Mouse (Mus musculus) embryonic facial prominence, embryonic 10.5 days (tissue): ENCODE measurements around the gene Fhl5. TPM values are rescaled to one million over a fixed set of nuclear protein-coding genes. Genes with fewer than 3 reads are reported as not detected.
A peak's percentile ranks its signal among the peaks of the same experiment; 100 is the strongest.
"Not testable (repeated sequence)": the region's sequence is repeated elsewhere in the genome, so short reads cannot be mapped to it uniquely, and the experiment has no call there.

Source experiments
- DNase-seq: peaks from one replicate; pipeline ENCODE4 v3.0.0-alpha.2; 2017; ENCODE audit warnings: low spot score
- H3K27ac ChIP-seq: fragments of 300-500 bp; sonication (generic); replicated peaks from 2 replicates; pipeline ENCODE4 v1.5.1; 2016; ENCODE audit warnings: mild to moderate bottlenecking
- H3K27me3 ChIP-seq: fragments of 300-500 bp; sonication (generic); replicated peaks from 2 replicates; pipeline ENCODE4 v1.6.1; 2016; ENCODE audit warnings: low read depth, mild to moderate bottlenecking; ENCODE audit not compliant: poor library complexity, severe bottlenecking
- H3K36me3 ChIP-seq: fragments of 300-500 bp; sonication (generic); replicated peaks from 2 replicates; pipeline ENCODE4 v1.6.1; 2016; ENCODE audit warnings: mild to moderate bottlenecking, moderate library complexity
- H3K4me1 ChIP-seq: fragments of 300-500 bp; sonication (generic); 2 replicates; pipeline ENCODE4 v1.6.1; 2016
- H3K4me3 ChIP-seq: fragments of 300-500 bp; sonication (generic); 2 replicates; pipeline ENCODE4 v1.5.1; 2016; ENCODE audit warnings: mild to moderate bottlenecking, moderate library complexity
- H3K9me3 ChIP-seq: fragments of 300-500 bp; sonication (generic); 2 replicates; pipeline ENCODE4 v1.6.1; 2016; ENCODE audit warnings: mild to moderate bottlenecking
- WGBS: fragments of 180-500 bp; shearing (Covaris S2); methylation state at CpG from one replicate; pipeline ENCODE4 v1.1.7; 2016; 5-methylcytosine and 5-hydroxymethylcytosine counted together
- polyA plus RNA-seq: library from polyadenylated mRNA; unstranded; fragments of >200 nt; fragmentation: Nextera tagmentation; extraction: Ambion mirVana; gene quantifications from 2 replicates; pipeline ENCODE4 v1.2.1, GENCODE M21; 2016

Gene Fhl5
- polyA plus RNA-seq = not detected in 2 replicates

- no peaks in the 10 kb centered on the region for H3K4me1 ChIP-seq
- no peak within 1 kb of the TSS for H3K4me3 ChIP-seq
- DNase-seq = no peak
- no peak within 1 kb of the TSS for H3K27ac ChIP-seq
- H3K27me3 ChIP-seq = no peaks in the 10 kb centered on the region
- 88% methylated on average over 3 of the region's 3 CpGs for WGBS
- no peaks in the 10 kb centered on the region for H3K9me3 ChIP-seq
- H3K36me3 ChIP-seq = no peaks in the 10 kb centered on the region
Measured at GRCm38 (mm10) chr4:25242776-25243175, at the start of gene Fhl5. TSS of gene Fhl5 (minus strand) at chr4:25242876.

GRCm38 (mm10) chr4:25285002-25285401 is 42.3 kb upstream of the Fhl5 start:
- not testable (repeated sequence) for H3K36me3 ChIP-seq, H3K27ac ChIP-seq, DNase-seq, H3K4me1 ChIP-seq, H3K4me3 ChIP-seq, H3K27me3 ChIP-seq, H3K9me3 ChIP-seq
- 82% methylated on average over 1 of the region's 1 CpGs for WGBS

- peak within 1 kb of the TSS; percentile 99 for H3K27ac ChIP-seq
- H3K4me3 ChIP-seq = peak within 1 kb of the TSS; percentile 86
- H3K27me3 ChIP-seq = no peaks in the 10 kb centered on the region
- DNase-seq = peak; percentile 95
- no peaks in the 10 kb centered on the region for H3K9me3 ChIP-seq
- WGBS = under 1% methylated on average over 30 of the region's 30 CpGs
- peaks cover 30% of the 10 kb centered on the region for H3K36me3 ChIP-seq
- H3K4me1 ChIP-seq = peaks cover 5% of the 10 kb centered on the region
Measured at GRCm38 (mm10) chr4:25281671-25282038, 39.0 kb upstream of the Fhl5 start, which contains the start of gene Ufl1. TSS of gene Ufl1 (minus strand) at chr4:25281821.

GRCm38 (mm10) chr4:25280938-25281670 is 38.4 kb upstream of the Fhl5 start:
- DNase-seq = no peak
- Histone ChIP-seq H3K27ac (peak overlapping the region; percentile 99), H3K4me3 (peak overlapping the region; percentile 86), H3K9me3 (no peaks in the 10 kb centered on the region), H3K27me3 (no peaks in the 10 kb centered on the region), H3K36me3 (peaks cover 36% of the 10 kb centered on the region), H3K4me1 (peaks cover 5% of the 10 kb centered on the region)
- WGBS = 2% methylated on average over 32 of the region's 32 CpGs

GRCm38 (mm10) chr4:25272861-25273627 is 30.4 kb upstream of the Fhl5 start:
- WGBS = 92% methylated on average over 7 of the region's 7 CpGs
- H3K9me3 ChIP-seq = no peaks in the 10 kb centered on the region
- H3K27ac ChIP-seq = no peak overlapping the region
- DNase-seq = no peak
- H3K4me3 ChIP-seq = no peak overlapping the region
- H3K4me1 ChIP-seq = no peaks in the 10 kb centered on the region
- peaks cover 98% of the 10 kb centered on the region for H3K36me3 ChIP-seq
- no peaks in the 10 kb centered on the region for H3K27me3 ChIP-seq

- H3K27ac ChIP-seq = no peak overlapping the region
- H3K4me3 ChIP-seq = no peak overlapping the region
- H3K27me3 ChIP-seq = no peaks in the 10 kb centered on the region
- DNase-seq = no peak
- H3K36me3 ChIP-seq = peaks cover 98% of the 10 kb centered on the region
- no peaks in the 10 kb centered on the region for H3K4me1 ChIP-seq
- no peaks in the 10 kb centered on the region for H3K9me3 ChIP-seq
- WGBS = 94% methylated on average over 1 of the region's 1 CpGs
Measured at GRCm38 (mm10) chr4:25271926-25272325, 29.2 kb upstream of the Fhl5 start.

- peaks cover 96% of the 10 kb centered on the region for H3K36me3 ChIP-seq
- WGBS = 93% methylated on average over 3 of the region's 3 CpGs
Measured at GRCm38 (mm10) chr4:25267144-25267543, 24.5 kb upstream of the Fhl5 start.

GRCm38 (mm10) chr4:25257822-25258398 is 15.2 kb upstream of the Fhl5 start:
- 94% methylated on average over 7 of the region's 7 CpGs for WGBS
- no peaks in the 10 kb centered on the region for H3K9me3 ChIP-seq
- H3K27me3 ChIP-seq = no peaks in the 10 kb centered on the region
- H3K27ac ChIP-seq = no peak overlapping the region
- H3K4me1 ChIP-seq = no peaks in the 10 kb centered on the region
- no peak for DNase-seq
- H3K4me3 ChIP-seq = no peak overlapping the region
- H3K36me3 ChIP-seq = peaks cover 73% of the 10 kb centered on the region

More at GRCm38 (mm10) chr4:25267144-25267543, 24.5 kb upstream of the Fhl5 start:
- Histone ChIP-seq H3K9me3 (no peaks in the 10 kb centered on the region), H3K4me1 (no peaks in the 10 kb centered on the region), H3K27me3 (no peaks in the 10 kb centered on the region), H3K27ac (no peak overlapping the region), H3K4me3 (no peak overlapping the region)
- no peak for DNase-seq

- H3K4me3 ChIP-seq, H3K9me3 ChIP-seq, H3K36me3 ChIP-seq, H3K27ac ChIP-seq, H3K4me1 ChIP-seq, DNase-seq, H3K27me3 ChIP-seq: not testable (repeated sequence)
- WGBS = 89% methylated on average over 1 of the region's 1 CpGs
Measured at GRCm38 (mm10) chr4:25235663-25236062, 7.0 kb downstream of the Fhl5 start.

- not testable (repeated sequence) for H3K9me3 ChIP-seq, H3K4me1 ChIP-seq, DNase-seq, H3K27me3 ChIP-seq, H3K4me3 ChIP-seq, H3K36me3 ChIP-seq, H3K27ac ChIP-seq
- WGBS = 76% methylated on average over 1 of the region's 1 CpGs
Measured at GRCm38 (mm10) chr4:25233767-25234166, 8.9 kb downstream of the Fhl5 start.

GRCm38 (mm10) chr4:25232546-25232945 is 10.1 kb downstream of the Fhl5 start:
- no peaks in the 10 kb centered on the region for H3K9me3 ChIP-seq
- H3K4me3 ChIP-seq = no peak overlapping the region
- no peak overlapping the region for H3K27ac ChIP-seq
- no peaks in the 10 kb centered on the region for H3K4me1 ChIP-seq
- 93% methylated on average over 3 of the region's 3 CpGs for WGBS
- DNase-seq = no peak
- H3K36me3 ChIP-seq = no peaks in the 10 kb centered on the region
- H3K27me3 ChIP-seq = no peaks in the 10 kb centered on the region

GRCm38 (mm10) chr4:25227527-25227926 is 15.1 kb downstream of the Fhl5 start:
- H3K27me3 ChIP-seq = no peaks in the 10 kb centered on the region
- H3K27ac ChIP-seq = no peak overlapping the region
- no peaks in the 10 kb centered on the region for H3K9me3 ChIP-seq
- H3K4me1 ChIP-seq = no peaks in the 10 kb centered on the region
- H3K36me3 ChIP-seq = no peaks in the 10 kb centered on the region
- DNase-seq = no peak
- no peak overlapping the region for H3K4me3 ChIP-seq
- 30% methylated on average over 1 of the region's 1 CpGs for WGBS

GRCm38 (mm10) chr4:25221927-25222326 is 20.7 kb downstream of the Fhl5 start:
- Histone ChIP-seq H3K27ac (no peak overlapping the region), H3K4me3 (no peak overlapping the region)

More at GRCm38 (mm10) chr4:25221927-25222326, 20.7 kb downstream of the Fhl5 start:
- no peaks in the 10 kb centered on the region for H3K9me3 ChIP-seq
- no peaks in the 10 kb centered on the region for H3K27me3 ChIP-seq
- no peak for DNase-seq
- no peaks in the 10 kb centered on the region for H3K4me1 ChIP-seq
- H3K36me3 ChIP-seq = no peaks in the 10 kb centered on the region
